Mouse (Mus musculus) embryonic facial prominence, embryonic 13.5 days (tissue): ENCODE measurements around the gene Akirin1. TPM values are rescaled to one million over a fixed set of nuclear protein-coding genes. Genes with fewer than 3 reads are reported as not detected.

Experiments
- polyA plus RNA-seq: library from polyadenylated mRNA; unstranded; fragments of >200 nt; fragmentation: Nextera tagmentation; extraction: Ambion mirVana; gene quantifications from 2 replicates; pipeline ENCODE4 v1.2.1, GENCODE M21; 2015

The Akirin1 gene
- polyA plus RNA-seq, 1 experiment from 2014 or later = 53.4 TPM

Other genes with a start within 250 kb of the Akirin1 start
- gene Macf1, start 66.0 kb downstream of the Akirin1 start, polyA plus RNA-seq = 46.3 and 47.0 TPM in 2 replicates
- 324 and 340 TPM in 2 replicates for gene Ndufs5, start 32.1 kb downstream of the Akirin1 start, polyA plus RNA-seq
- gene Rhbdl2, start 37.5 kb upstream of the Akirin1 start, polyA plus RNA-seq = 3.1 and 3.7 TPM in 2 replicates
- 0.13 TPM in 1 of 2 replicates, not detected in the other for gene 4933427I04Rik, start 109.3 kb upstream of the Akirin1 start, polyA plus RNA-seq
- gene Mycbp, start 154.5 kb upstream of the Akirin1 start, polyA plus RNA-seq = 65.9 and 68.9 TPM in 2 replicates
- 58.3 and 60.0 TPM in 2 replicates for gene Rragc, start 167.1 kb upstream of the Akirin1 start, polyA plus RNA-seq
- gene 4930535I16Rik, start 167.7 kb upstream of the Akirin1 start, polyA plus RNA-seq = not detected in 2 replicates